Mouse (Mus musculus) cerebellum, adult 2 months (tissue): ENCODE measurements around the gene Tnfsf13.

Source experiments
- CTCF ChIP-seq: fragments of 200-500 bp; IDR thresholded peaks from 2 replicates; pipeline ENCODE4 v1.5.1; 2011; ENCODE audit warnings: low read depth, mild to moderate bottlenecking, control low read depth, low read length, moderate library complexity, borderline replicate concordance; ENCODE audit not compliant: insufficient read depth
- POLR2A ChIP-seq: fragments of 200-500 bp; IDR thresholded peaks from 2 replicates; pipeline ENCODE4 v1.6.1; 2011; ENCODE audit warnings: low read length, control low read depth, borderline replicate concordance; ENCODE audit not compliant: insufficient read depth

- TF ChIP-seq CTCF (no peak), POLR2A (no peak)
Observed at GRCm38 (mm10) chr11:69679144-69679543, 6.4 kb downstream of the Tnfsf13 start.
